Mouse (Mus musculus) intestine, postnatal 0 days (tissue): ENCODE results near the gene Loxl1. TPM values are rescaled to one million over a fixed set of nuclear protein-coding genes. Genes with fewer than 3 reads are reported as not detected.
"Not testable (repeated sequence)": the region's sequence is repeated elsewhere in the genome, so short reads cannot be mapped to it uniquely, and the experiment has no call there.

Experiments
- ATAC-seq: fragments of 200-750 bp; cut with Nextera tagmentation; 2 replicates; pipeline ENCODE4 v1.8.0; 2017; ENCODE audit warnings: mild to moderate bottlenecking, moderate TSS enrichment, moderate library complexity
- H3K27ac ChIP-seq: fragments of 300-500 bp; sonication (generic); 2 replicates; pipeline ENCODE4 v1.5.1; 2014; ENCODE audit warnings: mild to moderate bottlenecking, low read depth, low read length, moderate library complexity
- H3K27me3 ChIP-seq: fragments of 300-500 bp; sonication (generic); replicated peaks from 2 replicates; pipeline ENCODE4 v1.6.1; 2014; ENCODE audit warnings: low read length, mixed read lengths; ENCODE audit not compliant: control insufficient read depth, insufficient read depth
- H3K36me3 ChIP-seq: fragments of 300-500 bp; sonication (generic); 2 replicates; pipeline ENCODE4 v1.6.1; 2014; ENCODE audit warnings: mild to moderate bottlenecking, moderate library complexity; ENCODE audit not compliant: control insufficient read depth, insufficient read depth
- H3K4me1 ChIP-seq: fragments of 300-500 bp; sonication (generic); replicated peaks from 2 replicates; pipeline ENCODE4 v1.6.1; 2014; ENCODE audit warnings: antibody characterized with exemption, low read length, mixed read lengths; ENCODE audit not compliant: control insufficient read depth, insufficient read depth
- H3K4me2 ChIP-seq: fragments of 300-500 bp; sonication (generic); replicated peaks from 2 replicates; pipeline ENCODE4 v1.6.1; 2014; ENCODE audit warnings: low read depth, mild to moderate bottlenecking, moderate library complexity
- H3K4me3 ChIP-seq: fragments of 300-500 bp; sonication (generic); 2 replicates; pipeline ENCODE4 v1.5.1; 2014; ENCODE audit warnings: low read depth, low read length
- H3K9ac ChIP-seq: fragments of 300-500 bp; sonication (generic); 2 replicates; pipeline ENCODE4 v1.6.1; 2014; ENCODE audit warnings: mild to moderate bottlenecking, low read depth, low read length
- H3K9me3 ChIP-seq: fragments of 300-500 bp; sonication (generic); 2 replicates; pipeline ENCODE4 v1.6.1; 2016; ENCODE audit warnings: mixed run types; ENCODE audit not compliant: control insufficient read depth
- CTCF ChIP-seq: sonication (generic); IDR thresholded peaks from 2 replicates; pipeline ENCODE4 v1.5.1; 2016; ENCODE audit warnings: low read depth, mild to moderate bottlenecking, control low read depth, antibody characterized with exemption, moderate library complexity
- WGBS: fragments of 180-500 bp; shearing (Covaris S2); extraction: QIAGEN DNeasy Blood & Tissue Kit; methylation state at CpG from one replicate; pipeline ENCODE4 v1.1.7; 2014; 5-methylcytosine and 5-hydroxymethylcytosine counted together
- polyA plus RNA-seq: library from polyadenylated mRNA; unstranded; fragments of >200 nt; fragmentation: Nextera tagmentation; extraction: Ambion mirVana; gene quantifications from 2 replicates; pipeline ENCODE4 v1.2.1, GENCODE M21; 2015

Loxl1 gene
- polyA plus RNA-seq, 1 experiment from 2014 or later, result 21.6 TPM

DNA sequence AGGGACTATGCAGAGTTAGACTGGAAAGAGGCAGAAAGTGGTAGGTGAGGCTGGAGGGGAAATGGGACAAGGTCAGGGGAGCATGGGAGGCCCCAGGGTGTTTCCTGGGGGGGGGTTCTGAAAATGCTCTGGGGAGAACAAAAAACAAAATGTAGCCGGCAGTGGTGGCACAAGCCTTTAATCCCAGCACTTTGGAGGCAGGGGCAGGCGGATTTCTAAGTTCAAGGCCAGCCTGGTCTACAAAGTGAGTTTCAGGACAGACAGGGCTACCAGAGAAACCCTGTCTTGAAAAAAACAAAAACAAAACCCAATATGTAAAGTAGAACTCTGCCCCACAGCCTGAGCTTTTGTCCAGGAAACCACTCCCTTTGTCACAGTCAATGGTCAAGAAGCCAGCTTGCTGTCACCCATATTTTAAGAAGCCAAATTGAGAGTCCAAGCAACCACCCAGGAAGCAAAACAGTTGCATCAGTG, 40.9 kb downstream of the Loxl1 start:
- no peak overlapping the region for H3K9ac ChIP-seq
- TF ChIP-seq CTCF, result no peak

DNA sequence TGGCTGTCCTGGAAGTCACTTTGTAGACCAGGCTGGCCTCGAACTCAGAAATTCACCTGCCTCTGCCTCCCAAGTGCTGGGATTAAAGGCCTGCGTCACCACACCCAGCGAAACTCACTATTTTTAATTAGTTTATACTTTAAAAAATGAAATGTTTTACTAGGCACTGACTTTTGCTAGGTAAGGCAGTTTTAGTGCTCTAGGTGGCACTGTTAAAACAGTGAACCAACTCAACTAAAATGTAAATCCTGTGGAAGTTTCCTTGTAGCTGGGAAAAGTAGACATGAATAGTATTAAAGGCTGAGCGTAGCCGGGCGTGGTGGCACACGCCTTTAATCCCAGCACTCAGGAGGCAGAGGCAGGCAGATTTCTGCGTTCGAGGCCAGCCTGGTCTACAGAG, 41.4 kb downstream of the Loxl1 start:
- not testable (repeated sequence) for H3K4me1 ChIP-seq, H3K9me3 ChIP-seq, H3K27me3 ChIP-seq, H3K27ac ChIP-seq, H3K4me3 ChIP-seq, H3K4me2 ChIP-seq, H3K9ac ChIP-seq, ATAC-seq, H3K36me3 ChIP-seq
- 92% methylated on average over 9 of the region's 9 CpGs for WGBS

More for the DNA sequence above, 40.9 kb downstream of the Loxl1 start:
- no peak for ATAC-seq
- peaks cover 4% of the 10 kb centered on the region; the same call in 1 of the 2 replicates for H3K4me1 ChIP-seq
- 83% methylated on average over 2 of the region's 2 CpGs for WGBS
- H3K4me2 ChIP-seq, result no peak overlapping the region
- no peaks in the 10 kb centered on the region for H3K9me3 ChIP-seq
- no peaks in the 10 kb centered on the region for H3K36me3 ChIP-seq
- no peaks in the 10 kb centered on the region for H3K27me3 ChIP-seq
- no peak overlapping the region for H3K27ac ChIP-seq
- H3K4me3 ChIP-seq, result no peak overlapping the region

DNA sequence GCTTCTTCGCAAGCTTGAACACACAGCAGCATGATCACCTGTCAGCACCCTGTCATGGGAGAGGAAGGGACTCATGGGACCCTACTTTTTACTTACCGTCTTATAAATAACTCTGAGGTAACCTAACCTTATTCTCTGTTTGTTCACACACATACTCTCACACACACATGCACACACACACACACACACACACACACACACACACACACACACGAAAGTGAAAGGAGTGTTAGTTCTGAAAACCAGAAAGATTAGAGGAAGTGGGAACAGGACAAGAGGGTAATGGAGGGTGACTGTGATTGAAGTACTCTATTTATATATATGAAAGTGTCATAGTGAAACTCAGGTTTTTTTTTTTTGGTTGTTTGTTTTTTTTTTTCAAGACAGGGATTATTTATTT, 41.9 kb downstream of the Loxl1 start:
- ATAC-seq, result no peak
- Histone ChIP-seq H3K4me1 (0 out of 2 replicates have a peak, but pooled peaks cover 4% of the 10 kb centered on the region), H3K36me3 (no peaks in the 10 kb centered on the region), H3K9ac (no peak overlapping the region), H3K27ac (no peak overlapping the region), H3K4me2 (no peak overlapping the region), H3K9me3 (no peaks in the 10 kb centered on the region), H3K4me3 (no peak overlapping the region), H3K27me3 (no peaks in the 10 kb centered on the region)
- TF ChIP-seq CTCF, result no peak
- WGBS, result 92% methylated on average over 3 of the region's 3 CpGs

GRCm38 (mm10) chr9:58270081-58270480, 42.9 kb downstream of the Loxl1 start:
- H3K4me1 ChIP-seq, result no peaks in the 10 kb centered on the region
- 48% methylated on average over 3 of the region's 3 CpGs for WGBS
- H3K9ac ChIP-seq, result no peak overlapping the region
- no peak overlapping the region for H3K4me3 ChIP-seq
- TF ChIP-seq CTCF, result no peak
- H3K9me3 ChIP-seq, result no peaks in the 10 kb centered on the region
- ATAC-seq, result no peak
- H3K27me3 ChIP-seq, result no peaks in the 10 kb centered on the region
- H3K4me2 ChIP-seq, result no peak overlapping the region
- no peaks in the 10 kb centered on the region for H3K36me3 ChIP-seq
- no peak overlapping the region for H3K27ac ChIP-seq

DNA sequence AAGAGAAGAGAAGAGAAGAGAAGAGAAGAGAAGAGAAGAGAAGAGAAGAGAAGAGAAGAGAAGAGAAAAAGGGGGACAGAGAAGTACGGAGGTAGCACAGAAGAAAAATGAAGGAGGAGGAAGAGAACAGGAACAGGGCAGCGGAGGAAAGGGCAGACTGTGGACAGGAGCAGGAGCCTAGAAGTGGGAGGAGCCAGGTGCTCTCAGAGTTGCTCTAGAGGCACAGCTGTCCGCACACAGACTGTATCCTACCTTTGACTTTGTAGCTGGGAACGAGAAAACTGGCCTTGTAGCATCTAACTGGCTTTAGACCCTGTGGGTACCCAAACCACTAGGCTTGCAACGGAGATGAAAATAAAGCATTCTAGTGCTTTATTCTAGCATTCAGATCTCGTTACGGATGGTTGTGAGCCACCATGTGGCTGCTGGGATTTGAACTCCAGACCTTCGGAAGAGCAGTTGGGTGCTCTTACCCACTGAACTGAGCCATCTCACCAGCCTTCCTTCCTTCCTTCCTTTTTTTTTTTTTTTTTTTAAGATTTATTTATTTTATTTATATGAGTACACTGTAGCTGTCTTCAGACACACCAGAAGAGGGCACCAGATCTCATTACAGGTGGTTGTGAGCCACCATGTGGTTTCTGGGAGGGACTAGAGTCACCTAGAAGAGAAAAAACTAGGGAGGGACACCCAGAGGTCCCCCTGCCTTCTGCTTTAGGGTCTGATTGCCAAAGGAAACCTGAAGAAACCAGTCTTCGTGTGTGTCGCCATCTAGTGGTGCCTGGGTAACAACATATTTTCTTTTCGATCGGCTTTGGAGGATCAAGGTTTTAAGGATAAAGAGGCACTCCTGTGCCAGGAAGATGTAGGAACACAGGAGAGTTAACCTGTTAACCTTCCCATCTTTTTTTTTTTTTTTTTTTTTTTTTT, 44.3 kb downstream of the Loxl1 start:
- ATAC-seq, result no peak
- Histone ChIP-seq H3K36me3 (no peaks in the 10 kb centered on the region), H3K9ac (no peak overlapping the region), H3K27ac (no peak overlapping the region), H3K9me3 (no peaks in the 10 kb centered on the region), H3K27me3 (no peaks in the 10 kb centered on the region), H3K4me2 (no peak overlapping the region), H3K4me3 (no peak overlapping the region), H3K4me1 (no peaks in the 10 kb centered on the region)
- peak; percentile 85 for TF ChIP-seq CTCF
- 54% methylated on average over 12 of the region's 12 CpGs for WGBS

DNA sequence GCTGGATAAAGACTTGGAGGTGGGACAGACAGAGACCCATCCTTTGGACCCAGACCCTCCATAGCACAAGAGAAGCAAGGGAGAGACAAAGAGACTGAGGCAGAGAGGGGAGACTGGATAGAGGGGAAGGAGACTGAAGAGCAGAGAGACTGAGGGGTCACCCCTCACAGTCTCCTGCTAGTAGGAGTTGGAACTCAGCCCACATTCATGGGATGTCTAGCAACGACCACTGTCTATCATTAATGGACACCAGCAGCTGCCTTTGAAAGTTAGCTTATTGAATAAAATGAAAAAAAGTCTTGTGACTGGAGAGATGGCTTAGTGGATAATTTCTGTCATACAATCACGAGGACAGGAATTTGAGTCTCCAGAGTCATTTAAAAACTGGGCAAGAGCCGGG, 45.9 kb downstream of the Loxl1 start:
- Histone ChIP-seq H3K27ac (no peak overlapping the region), H3K9ac (no peak overlapping the region), H3K4me3 (no peak overlapping the region), H3K9me3 (no peaks in the 10 kb centered on the region), H3K27me3 (no peaks in the 10 kb centered on the region), H3K36me3 (peaks cover 7% of the 10 kb centered on the region; the same call in 1 of the 2 replicates), H3K4me1 (no peaks in the 10 kb centered on the region), H3K4me2 (no peak overlapping the region)
- WGBS, result 75% methylated on average over 3 of the region's 3 CpGs
- no peak for ATAC-seq
- TF ChIP-seq CTCF, result no peak
